Mouse (Mus musculus): ENCODE measurements at regions not wholly inside any gene's neighbourhood (a gene's known extent, or its start where the extent isn't known, plus 50 kb on each side); places are given as distances from the start of the nearest gene placed in this dataset.

- TF ChIP-seq CTCF (IDR thresholded peaks at IDR 0.05; ENCODE audit: low read depth) (no peak), EP300 (optimal IDR thresholded peaks at IDR 0.05) (no peak)
Measured at GRCm38 (mm10) chr7:77988177-77988576, 749.6 kb downstream of the Ntrk3 start.

Data from stomach, postnatal 0 days (tissue).